Mouse (Mus musculus): ENCODE results near the gene Flcn. TPM values are rescaled to one million over a fixed set of nuclear protein-coding genes. Genes with fewer than 3 reads are reported as not detected.
"Not testable (repeated sequence)": the region's sequence is repeated elsewhere in the genome, so short reads cannot be mapped to it uniquely, and the experiment has no call there.

The Flcn gene
- total RNA-seq, 1 experiment, result 24.6 TPM

- H3K36me3 ChIP-seq (ENCODE audit: control insufficient read depth, insufficient read depth, low read length, poor library complexity, severe bottlenecking); H3K9ac ChIP-seq (ENCODE audit: insufficient read depth, low read depth, low read length, poor library complexity, severe bottlenecking); H3K4me3 ChIP-seq (ENCODE audit: insufficient read depth in 1 of 2, low read depth in 1 of 2, low read length in 2 of 2, poor library complexity in 1 of 2, severe bottlenecking in 1 of 2): not testable (repeated sequence)
These were observed 28.0 kb upstream of the Flcn start for GRCm38 (mm10) chr11:59837789-59838188.

DNA sequence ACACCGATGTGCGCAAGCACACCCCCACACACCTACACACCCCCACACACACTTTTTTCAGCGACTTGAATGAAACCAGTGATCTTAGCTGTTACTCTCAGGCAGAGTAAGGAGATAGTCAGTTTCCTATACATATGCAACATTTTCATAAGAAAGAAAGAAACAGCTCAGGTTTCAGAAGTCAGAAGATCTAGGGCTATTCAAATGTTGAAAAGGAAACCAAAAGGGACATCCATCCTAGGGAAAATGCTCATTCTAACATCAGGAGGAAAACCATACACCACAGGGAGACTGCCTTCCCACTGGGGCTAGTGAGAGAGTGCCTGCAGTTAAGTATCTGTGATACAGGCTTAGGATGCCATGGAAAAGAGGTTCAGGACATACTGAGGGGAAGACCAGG lies 11.8 kb upstream of the Flcn start:
- TF ChIP-seq ZNF384 (IDR thresholded peaks at IDR 0.05; ENCODE audit: low read depth, low read length) (no peak), HCFC1 (IDR thresholded peaks at IDR 0.05; ENCODE audit: borderline replicate concordance, insufficient read depth, low read length) (no peak), ZC3H11A (IDR thresholded peaks at IDR 0.05; ENCODE audit: borderline replicate concordance, low read depth, low read length) (no peak), MAFK (IDR thresholded peaks at IDR 0.05; ENCODE audit: insufficient read depth, low read depth, low read length) (no peak), CHD2 (IDR thresholded peaks at IDR 0.05; ENCODE audit: low read depth, low read length) (no peak)

More at GRCm38 (mm10) chr11:59837789-59838188, 28.0 kb upstream of the Flcn start:
- peak; percentile 83 for TF ChIP-seq ZNF384 (IDR thresholded peaks at IDR 0.05; ENCODE audit: low read depth, low read length)
- H3K9me3 ChIP-seq (ENCODE audit: control insufficient read depth, insufficient read depth, low read depth, low read length); DNase-seq (ENCODE audit: low read depth, low spot score); in situ Hi-C loops (cut with MboI; ENCODE audit: low sequenced_read_pairs in 2 of 2, unreplicated experiment in 2 of 2); H3K4me1 ChIP-seq (ENCODE audit: control insufficient read depth in 2 of 2, insufficient read depth in 2 of 2, low read length in 2 of 2, poor library complexity in 1 of 2); H3K27ac ChIP-seq (ENCODE audit: insufficient read depth, low read depth, low read length, poor library complexity, severe bottlenecking): not testable (repeated sequence)

GRCm38 (mm10) chr11:59817916-59818315 lies 8.1 kb upstream of the Flcn start:
- H3K36me3 ChIP-seq (ENCODE audit: control insufficient read depth, insufficient read depth, low read length, poor library complexity, severe bottlenecking), result peaks cover 39% of the 10 kb centered on the region

More for the DNA sequence above, 11.8 kb upstream of the Flcn start:
- DNase-seq (ENCODE audit: low read depth, low spot score), result no peak
- H3K4me3 ChIP-seq (ENCODE audit: insufficient read depth in 1 of 2, low read depth in 1 of 2, low read length in 2 of 2, poor library complexity in 1 of 2, severe bottlenecking in 1 of 2), result no peak overlapping the region
- in situ Hi-C loops (cut with MboI; ENCODE audit: low sequenced_read_pairs in 2 of 2, unreplicated experiment in 2 of 2), result no loop called here
- H3K4me1 ChIP-seq (ENCODE audit: control insufficient read depth in 2 of 2, insufficient read depth in 2 of 2, low read length in 2 of 2, poor library complexity in 1 of 2), result peaks cover 0 to 8% of the 10 kb centered on the region in 2 experiments; a peak in 2 of 4 replicates
- no peak overlapping the region for H3K27ac ChIP-seq (ENCODE audit: insufficient read depth, low read depth, low read length, poor library complexity, severe bottlenecking)
- H3K9me3 ChIP-seq (ENCODE audit: control insufficient read depth, insufficient read depth, low read depth, low read length), result no peaks in the 10 kb centered on the region
- peaks cover 59% of the 10 kb centered on the region for H3K36me3 ChIP-seq (ENCODE audit: control insufficient read depth, insufficient read depth, low read length, poor library complexity, severe bottlenecking)
- no peak overlapping the region for H3K9ac ChIP-seq (ENCODE audit: insufficient read depth, low read depth, low read length, poor library complexity, severe bottlenecking)

DNA sequence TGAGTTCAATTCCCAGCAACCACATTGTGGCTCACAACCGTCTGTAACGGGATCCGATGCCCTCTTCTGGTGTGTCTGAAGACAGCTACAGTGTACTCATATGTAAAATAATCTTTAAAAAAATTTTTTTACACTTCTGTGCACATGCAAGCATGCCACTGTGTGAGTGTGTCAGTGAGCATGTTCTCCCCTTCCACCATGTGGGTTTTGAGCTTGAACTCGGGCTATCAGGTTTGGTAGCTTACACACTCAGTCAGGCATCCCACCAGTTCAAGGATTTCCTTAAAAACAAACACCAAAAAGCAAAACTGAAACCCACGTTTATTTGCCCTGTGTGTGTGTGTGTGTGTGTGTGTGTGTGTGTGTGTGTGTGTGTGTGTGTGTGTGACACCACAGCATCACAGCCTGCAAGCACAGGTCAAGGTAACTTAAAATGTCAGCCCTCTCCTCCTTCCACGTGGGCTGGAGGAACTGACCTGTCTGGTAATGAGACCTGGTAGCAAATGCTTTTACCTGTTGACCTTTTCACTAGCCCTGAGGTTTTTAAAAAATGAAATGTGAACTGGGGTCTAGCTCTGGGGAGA lies 5.8 kb upstream of the Flcn start:
- Histone ChIP-seq H3K9ac (ENCODE audit: insufficient read depth, low read depth, low read length, poor library complexity, severe bottlenecking) (no peak overlapping the region), H3K4me1 (ENCODE audit: control insufficient read depth in 2 of 2, insufficient read depth in 2 of 2, low read length in 2 of 2, poor library complexity in 1 of 2) (peaks cover 8 to 27% of the 10 kb centered on the region in 2 experiments; a peak in 3 of 4 replicates), H3K4me3 (ENCODE audit: insufficient read depth in 1 of 2, low read depth in 1 of 2, low read length in 2 of 2, poor library complexity in 1 of 2, severe bottlenecking in 1 of 2) (no peak overlapping the region), H3K36me3 (ENCODE audit: control insufficient read depth, insufficient read depth, low read length, poor library complexity, severe bottlenecking) (peaks cover 29% of the 10 kb centered on the region), H3K27ac (ENCODE audit: insufficient read depth, low read depth, low read length, poor library complexity, severe bottlenecking) (no peak overlapping the region), H3K9me3 (ENCODE audit: control insufficient read depth, insufficient read depth, low read depth, low read length) (no peaks in the 10 kb centered on the region)
- in situ Hi-C loops (cut with MboI; ENCODE audit: low sequenced_read_pairs in 2 of 2, unreplicated experiment in 2 of 2), result no loop called here
- TF ChIP-seq ZC3H11A (IDR thresholded peaks at IDR 0.05; ENCODE audit: borderline replicate concordance, low read depth, low read length) (no peak), ZNF384 (IDR thresholded peaks at IDR 0.05; ENCODE audit: low read depth, low read length) (no peak), HCFC1 (IDR thresholded peaks at IDR 0.05; ENCODE audit: borderline replicate concordance, insufficient read depth, low read length) (no peak), CHD2 (IDR thresholded peaks at IDR 0.05; ENCODE audit: low read depth, low read length) (no peak), MAFK (IDR thresholded peaks at IDR 0.05; ENCODE audit: insufficient read depth, low read depth, low read length) (no peak)
- no peak for DNase-seq (ENCODE audit: low read depth, low spot score)

More at GRCm38 (mm10) chr11:59817916-59818315, 8.1 kb upstream of the Flcn start:
- no peaks in the 10 kb centered on the region for H3K9me3 ChIP-seq (ENCODE audit: control insufficient read depth, insufficient read depth, low read depth, low read length)
- H3K9ac ChIP-seq (ENCODE audit: insufficient read depth, low read depth, low read length, poor library complexity, severe bottlenecking), result no peak overlapping the region
- H3K27ac ChIP-seq (ENCODE audit: insufficient read depth, low read depth, low read length, poor library complexity, severe bottlenecking), result no peak overlapping the region
- no peak for TF ChIP-seq ZC3H11A (IDR thresholded peaks at IDR 0.05; ENCODE audit: borderline replicate concordance, low read depth, low read length)
- no peak for TF ChIP-seq ZNF384 (IDR thresholded peaks at IDR 0.05; ENCODE audit: low read depth, low read length)
- TF ChIP-seq HCFC1 (IDR thresholded peaks at IDR 0.05; ENCODE audit: borderline replicate concordance, insufficient read depth, low read length), result no peak
- TF ChIP-seq CHD2 (IDR thresholded peaks at IDR 0.05; ENCODE audit: low read depth, low read length), result no peak
- no peak for TF ChIP-seq MAFK (IDR thresholded peaks at IDR 0.05; ENCODE audit: insufficient read depth, low read depth, low read length)
- no peak for DNase-seq (ENCODE audit: low read depth, low spot score)
- H3K4me3 ChIP-seq (ENCODE audit: insufficient read depth in 1 of 2, low read depth in 1 of 2, low read length in 2 of 2, poor library complexity in 1 of 2, severe bottlenecking in 1 of 2), result no peak overlapping the region
- H3K4me1 ChIP-seq (ENCODE audit: control insufficient read depth in 2 of 2, insufficient read depth in 2 of 2, low read length in 2 of 2, poor library complexity in 1 of 2), result peaks cover 2 to 23% of the 10 kb centered on the region in 2 experiments; a peak in 3 of 4 replicates
- in situ Hi-C loops (cut with MboI; ENCODE audit: low sequenced_read_pairs in 2 of 2, unreplicated experiment in 2 of 2), result no loop called here

DNA sequence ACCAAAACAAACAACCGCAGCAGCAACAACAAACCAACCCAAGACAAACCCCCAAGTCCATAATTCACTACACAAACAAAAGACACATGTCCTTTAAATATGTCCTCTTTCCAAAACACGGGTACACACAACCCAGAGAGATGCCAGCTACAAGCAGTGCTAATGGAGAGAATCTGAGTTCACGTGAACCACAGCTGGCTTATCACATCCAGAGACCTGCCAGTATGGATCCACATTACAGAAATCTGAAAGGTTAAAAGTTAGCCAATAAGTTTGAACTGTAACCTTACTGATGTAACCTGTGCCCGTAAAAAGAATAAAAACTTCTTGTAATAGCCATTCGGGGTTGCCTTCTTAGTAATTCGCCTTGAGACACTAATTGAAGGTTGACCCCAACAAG lies 5.1 kb upstream of the Flcn start:
- Histone ChIP-seq H3K36me3 (ENCODE audit: control insufficient read depth, insufficient read depth, low read length, poor library complexity, severe bottlenecking) (peaks cover 27% of the 10 kb centered on the region), H3K9ac (ENCODE audit: insufficient read depth, low read depth, low read length, poor library complexity, severe bottlenecking) (no peak overlapping the region), H3K9me3 (ENCODE audit: control insufficient read depth, insufficient read depth, low read depth, low read length) (no peaks in the 10 kb centered on the region), H3K27ac (ENCODE audit: insufficient read depth, low read depth, low read length, poor library complexity, severe bottlenecking) (peak overlapping the region; percentile 76; the same call in 1 of the 2 replicates), H3K4me3 (ENCODE audit: insufficient read depth in 1 of 2, low read depth in 1 of 2, low read length in 2 of 2, poor library complexity in 1 of 2, severe bottlenecking in 1 of 2) (no peak overlapping the region), H3K4me1 (ENCODE audit: control insufficient read depth in 2 of 2, insufficient read depth in 2 of 2, low read length in 2 of 2, poor library complexity in 1 of 2) (peaks cover 8 to 27% of the 10 kb centered on the region in 2 experiments; a peak in 3 of 4 replicates)
- in situ Hi-C loops (cut with MboI; ENCODE audit: low sequenced_read_pairs in 2 of 2, unreplicated experiment in 2 of 2), result no loop called here
- TF ChIP-seq ZNF384 (IDR thresholded peaks at IDR 0.05; ENCODE audit: low read depth, low read length) (no peak), HCFC1 (IDR thresholded peaks at IDR 0.05; ENCODE audit: borderline replicate concordance, insufficient read depth, low read length) (no peak), MAFK (IDR thresholded peaks at IDR 0.05; ENCODE audit: insufficient read depth, low read depth, low read length) (no peak), CHD2 (IDR thresholded peaks at IDR 0.05; ENCODE audit: low read depth, low read length) (no peak), ZC3H11A (IDR thresholded peaks at IDR 0.05; ENCODE audit: borderline replicate concordance, low read depth, low read length) (no peak)
- DNase-seq (ENCODE audit: low read depth, low spot score), result no peak

All from ES-E14 (cell line).